Mouse (Mus musculus) myocyte (in vitro differentiated cells): ENCODE results near the gene E130114P18Rik.

ENCODE experiments used
- MYOG ChIP-seq, 3 experiments: IDR thresholded peaks; one replicate each; pipeline ENCODE4 v1.6.1; 2011; ENCODE audit warnings: control low read depth in 2 of 3, low read depth in 2 of 3, mild to moderate bottlenecking in 2 of 3; ENCODE audit not compliant: insufficient read length in 2 of 3, control insufficient read depth in 1 of 3, insufficient read depth in 1 of 3
- POLR2A ChIP-seq: IDR thresholded peaks from one replicate; pipeline ENCODE4 v1.6.1; 2011; ENCODE audit warnings: low read depth, mild to moderate bottlenecking, control low read depth, moderate library complexity; ENCODE audit not compliant: insufficient read length
- TCF3 ChIP-seq: IDR thresholded peaks from one replicate; pipeline ENCODE4 v1.6.1; 2011; ENCODE audit warnings: low read depth, control low read depth; ENCODE audit not compliant: insufficient read length
- USF1 ChIP-seq: IDR thresholded peaks from one replicate; pipeline ENCODE4 v1.6.1; 2011; ENCODE audit warnings: low read depth, mild to moderate bottlenecking, control low read depth, moderate library complexity

- TF ChIP-seq POLR2A: no peak
- no peak for TF ChIP-seq MYOG (IDR thresholded peaks at IDR 0.05; ENCODE audit: control insufficient read depth in 1 of 3, insufficient read depth in 1 of 3, insufficient read length in 2 of 3, low read depth in 2 of 3)
- TF ChIP-seq USF1: no peak
- TF ChIP-seq TCF3: no peak
Observed at GRCm38 (mm10) chr4:97775494-97776265, 2.2 kb downstream of the E130114P18Rik start.
